Mouse (Mus musculus) frontal cortex, adult 2 months (tissue): ENCODE data around the gene Cadps. TPM values are rescaled to one million over a fixed set of nuclear protein-coding genes. Genes with fewer than 3 reads are reported as not detected.

Experiments
- DNase-seq, 2 experiments: peaks; one replicate each; pipeline ENCODE4 v3.0.0; 2022; ENCODE audit warnings: low spot score in 1 of 2; ENCODE audit errors: extremely low spot score in 1 of 2
- polyA plus RNA-seq: library from polyadenylated mRNA; depleted of rRNA; stranded (reverse); fragments of >200 nt; gene quantifications from 2 replicates; pipeline ENCODE4 v1.2.3, GENCODE M21; 2012

Cadps gene
- polyA plus RNA-seq, 1 experiment: 236 TPM

DNA sequence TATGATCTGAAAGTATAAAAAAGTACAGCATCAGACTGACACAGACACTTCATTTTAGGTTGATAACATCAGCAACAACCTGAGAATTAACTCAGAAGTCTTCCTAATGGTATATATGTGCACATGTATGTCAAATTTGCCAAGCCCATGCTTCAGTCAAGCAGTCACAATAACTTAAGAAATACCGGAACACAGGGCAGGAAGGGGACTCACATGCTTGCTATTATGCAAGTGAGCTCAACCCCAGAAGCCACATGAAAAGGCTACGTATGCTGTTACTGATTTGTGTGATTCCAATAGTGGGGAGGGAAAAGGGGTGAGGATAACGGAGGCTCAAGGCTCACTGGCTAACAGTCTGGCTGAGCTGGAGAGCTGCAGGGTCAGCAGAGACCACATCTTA, 418.8 kb downstream of the Cadps start:
- DNase-seq: no peak

DNA sequence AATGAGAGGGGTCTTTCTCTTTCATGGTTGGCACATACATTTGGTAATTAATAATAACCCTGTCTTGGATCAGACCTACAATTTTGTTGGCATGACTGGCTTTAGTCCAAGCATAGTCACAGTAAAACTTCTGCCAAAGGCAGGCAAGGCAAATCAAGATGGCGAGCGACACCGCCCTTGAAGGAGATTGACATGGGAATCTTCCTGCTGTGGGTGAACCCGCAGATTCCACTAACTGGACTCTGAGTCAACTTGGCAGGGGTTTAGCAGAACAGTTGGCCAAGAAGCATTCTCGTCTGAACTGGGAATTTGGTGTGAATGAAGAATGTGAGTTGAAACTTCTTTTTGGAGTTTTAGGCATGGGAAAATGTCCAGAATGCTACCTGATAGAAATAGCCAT, 422.8 kb downstream of the Cadps start:
- no peak for DNase-seq

DNA sequence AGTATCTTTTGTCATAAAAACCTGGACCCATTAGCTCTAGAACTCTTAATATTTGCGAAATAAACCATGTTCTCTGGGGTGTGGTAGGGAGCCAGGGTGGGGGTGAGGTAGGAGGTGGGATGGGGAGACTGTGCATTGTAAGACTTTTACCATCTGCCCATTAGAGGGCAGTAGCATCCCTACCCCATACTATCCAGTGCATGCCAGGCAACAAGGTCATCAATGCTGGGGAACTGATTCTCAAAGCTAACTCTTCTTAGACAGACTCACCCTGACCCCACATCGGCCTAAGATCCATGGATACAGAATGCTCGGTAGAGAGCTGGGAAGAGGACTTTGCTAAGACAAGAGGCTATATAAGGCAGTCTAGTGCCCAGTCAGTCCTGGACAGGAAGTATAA, 425.3 kb downstream of the Cadps start:
- no peak for DNase-seq

GRCm38 (mm10) chr14:12394318-12394717, 428.6 kb downstream of the Cadps start:
- DNase-seq: no peak

DNA sequence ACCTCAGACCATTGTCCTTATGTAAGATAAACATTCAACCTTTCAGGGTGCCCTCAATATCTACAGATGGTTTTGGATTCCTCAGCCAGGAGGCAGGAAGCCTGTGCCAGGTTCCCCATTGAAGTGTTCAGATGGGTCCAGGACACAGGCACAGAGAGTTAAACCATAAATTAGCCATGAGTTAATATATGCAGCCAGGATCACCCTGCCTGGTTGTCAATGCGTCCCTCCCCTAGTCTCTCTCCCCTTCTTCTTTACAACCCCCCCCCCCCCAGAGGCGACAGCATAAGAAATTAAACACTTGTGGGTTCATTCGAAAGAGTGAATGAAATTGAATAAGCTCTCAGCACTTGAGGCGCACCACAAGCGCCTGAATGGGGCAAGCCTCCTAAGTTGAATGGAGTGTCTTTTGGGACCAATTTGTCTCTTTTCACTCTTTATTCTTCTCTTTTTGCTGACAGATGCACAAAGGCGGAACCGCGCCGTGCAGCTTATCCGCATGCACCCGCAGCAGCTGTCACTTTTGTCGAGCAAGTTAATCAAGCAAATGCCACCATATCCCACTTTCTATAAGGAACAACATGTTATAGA, 429.5 kb downstream of the Cadps start:
- DNase-seq: no peak

GRCm38 (mm10) chr14:12391167-12391566, 431.7 kb downstream of the Cadps start:
- no peak for DNase-seq

GRCm38 (mm10) chr14:12388806-12389436, 434.0 kb downstream of the Cadps start:
- DNase-seq: no peak

DNA sequence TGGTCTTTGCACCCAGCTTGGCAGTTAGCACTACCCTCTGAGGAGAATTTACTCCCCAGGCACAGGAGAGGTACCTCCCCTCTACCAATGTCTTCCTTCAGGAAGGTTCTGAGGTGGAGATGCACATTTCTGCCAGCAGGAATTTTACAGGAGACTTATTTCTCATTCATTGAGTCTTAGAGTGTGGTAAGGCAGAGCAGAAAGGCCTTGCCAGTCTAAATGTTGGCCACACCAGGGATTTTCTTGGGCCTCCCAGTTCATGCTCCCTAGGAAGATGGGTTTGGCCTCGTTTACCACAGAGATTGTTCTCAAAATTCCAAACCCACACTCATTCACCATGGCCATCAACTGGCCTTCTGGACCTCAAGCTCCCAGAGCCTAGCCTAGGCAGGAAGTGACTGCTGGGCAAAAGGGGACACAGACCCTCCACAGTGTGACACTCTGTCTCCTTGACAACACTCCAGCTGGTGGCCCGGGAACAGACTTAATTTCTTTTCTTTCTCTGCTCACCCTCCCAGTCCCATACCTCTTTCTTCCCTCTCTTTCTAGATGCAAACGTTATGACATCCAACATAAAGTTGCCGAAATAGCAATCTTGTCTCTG, 434.6 kb downstream of the Cadps start:
- no peak for DNase-seq

DNA sequence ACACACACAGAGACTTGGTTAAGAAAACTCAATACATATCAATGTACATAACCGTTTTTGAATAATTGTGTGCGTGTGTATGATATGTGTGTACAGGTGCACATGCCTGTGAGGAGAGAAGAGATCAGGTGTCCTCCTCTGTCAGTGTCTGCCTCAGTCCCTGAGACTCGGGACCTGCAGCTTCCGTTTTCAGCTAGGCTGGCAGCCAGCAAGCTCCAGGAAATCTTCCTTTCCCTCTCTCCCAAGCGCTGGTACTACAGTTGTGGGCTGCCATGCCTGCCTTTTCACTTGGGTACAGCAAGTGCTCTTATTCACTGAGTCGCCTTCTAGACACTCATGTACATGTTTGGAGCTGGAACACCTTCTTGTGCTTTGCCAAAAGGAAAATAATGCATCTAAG, 435.7 kb downstream of the Cadps start:
- no peak for DNase-seq

- DNase-seq: no peak
Observed at GRCm38 (mm10) chr14:12377883-12378282, 445.0 kb downstream of the Cadps start.

DNA sequence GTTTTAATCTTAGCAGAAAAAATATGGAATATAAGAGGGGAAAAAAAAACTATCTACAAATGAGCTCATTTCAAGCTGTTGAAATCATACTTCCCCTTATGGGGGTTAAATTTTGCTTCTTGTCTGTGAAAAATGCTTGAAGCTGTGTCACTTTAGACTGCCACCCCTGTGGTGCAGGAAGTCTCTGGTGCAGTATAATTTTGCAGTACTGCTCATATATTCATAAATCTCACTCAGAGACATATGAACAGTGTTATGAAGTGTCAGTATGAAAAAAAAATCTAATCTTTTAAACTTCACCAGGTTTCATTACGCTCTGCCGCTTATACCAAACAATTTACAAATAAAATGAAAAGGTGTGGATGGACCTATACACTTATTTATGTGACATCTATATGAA, 445.6 kb downstream of the Cadps start:
- no peak for DNase-seq

GRCm38 (mm10) chr14:12375451-12375850, 447.4 kb downstream of the Cadps start:
- no peak for DNase-seq

DNA sequence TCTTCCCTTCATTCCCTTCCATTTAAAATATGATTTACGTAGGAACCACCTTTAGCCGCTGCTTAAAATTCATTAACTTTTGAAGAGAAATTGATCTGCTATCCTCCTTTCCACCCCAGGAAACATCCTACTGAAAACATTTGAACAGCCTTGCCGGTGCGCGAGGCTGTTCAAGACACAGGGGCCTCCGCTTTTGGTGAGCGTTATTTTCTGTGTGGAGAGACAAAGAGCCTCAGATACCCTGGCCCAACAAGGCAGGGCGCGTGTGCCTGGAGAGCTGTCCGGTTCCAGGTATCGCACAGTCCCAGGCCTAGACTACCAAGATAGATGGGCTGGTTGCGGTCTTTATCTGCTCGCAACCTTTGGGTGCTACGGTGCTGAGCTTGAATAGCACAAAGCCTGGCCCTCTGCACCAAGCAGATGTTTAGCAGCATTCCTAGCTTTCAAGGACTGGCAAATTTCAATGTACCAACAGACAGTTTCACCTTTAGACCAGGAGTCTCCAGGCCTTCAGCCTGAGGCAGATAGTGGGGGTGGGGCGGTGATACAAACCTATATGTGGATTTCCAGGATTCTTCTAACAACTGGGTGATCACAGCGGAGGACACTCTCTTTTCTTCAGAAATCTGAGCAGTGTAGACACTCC, 472.5 kb downstream of the Cadps start:
- DNase-seq: no peak

DNA sequence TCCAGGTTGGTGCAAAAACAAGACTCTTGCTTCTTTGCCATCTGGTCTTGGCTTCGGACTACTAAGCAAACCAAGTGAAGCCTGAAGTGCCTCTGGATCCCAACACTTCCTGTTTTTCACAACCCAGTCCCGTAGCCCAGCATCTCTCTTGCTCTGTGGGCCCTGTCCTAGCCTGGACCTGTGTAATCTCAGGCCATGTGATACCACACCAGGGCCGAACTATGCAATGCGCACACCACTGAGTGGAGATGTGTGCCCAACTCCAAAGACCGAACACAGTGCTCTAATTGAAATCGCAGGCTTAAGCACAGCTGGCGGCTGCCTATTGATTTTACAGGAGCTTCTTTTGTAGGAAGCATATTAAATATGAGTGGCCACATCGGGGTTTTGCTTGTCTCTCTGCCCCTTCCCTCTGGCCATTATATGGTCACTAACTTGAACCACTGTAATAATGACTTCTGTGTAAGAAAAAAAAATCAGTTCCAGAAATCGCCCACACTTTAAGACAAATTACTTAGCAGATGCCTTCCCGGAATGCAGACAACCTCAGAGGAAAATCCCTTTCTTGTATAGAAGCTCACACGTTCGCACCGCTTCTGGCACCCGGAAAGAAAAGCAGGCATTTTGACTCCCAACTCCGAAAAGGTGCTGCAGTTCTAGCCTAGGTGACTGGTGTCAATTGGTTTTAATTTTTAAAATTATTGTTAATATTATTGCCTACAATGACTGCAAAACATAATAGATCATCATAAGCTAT, 473.4 kb downstream of the Cadps start:
- DNase-seq: no peak

DNA sequence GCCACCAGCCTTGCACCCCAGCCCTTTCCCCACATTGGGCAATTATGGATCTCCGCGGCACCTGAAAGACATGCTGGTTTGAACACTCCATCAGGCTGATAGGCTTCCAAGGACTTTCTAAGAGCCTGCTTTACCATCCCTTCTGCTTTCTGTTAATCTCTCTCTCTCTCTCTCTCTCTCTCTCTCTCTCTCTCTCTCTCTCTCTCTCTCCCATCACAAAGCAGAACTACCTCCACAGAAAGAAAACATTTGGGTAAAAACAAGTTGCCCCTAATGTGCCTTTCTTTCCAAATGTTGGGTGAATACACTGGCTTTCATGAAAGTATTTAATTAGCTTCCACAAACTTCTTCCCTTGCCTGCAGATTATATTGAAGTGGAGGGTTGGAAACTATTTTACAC, 474.8 kb downstream of the Cadps start, which contains the start of gene Fezf2:
Fezf2 (minus strand) TSS at position 101 of the 400 bp plus-strand sequence.
- DNase-seq: no peak

DNA sequence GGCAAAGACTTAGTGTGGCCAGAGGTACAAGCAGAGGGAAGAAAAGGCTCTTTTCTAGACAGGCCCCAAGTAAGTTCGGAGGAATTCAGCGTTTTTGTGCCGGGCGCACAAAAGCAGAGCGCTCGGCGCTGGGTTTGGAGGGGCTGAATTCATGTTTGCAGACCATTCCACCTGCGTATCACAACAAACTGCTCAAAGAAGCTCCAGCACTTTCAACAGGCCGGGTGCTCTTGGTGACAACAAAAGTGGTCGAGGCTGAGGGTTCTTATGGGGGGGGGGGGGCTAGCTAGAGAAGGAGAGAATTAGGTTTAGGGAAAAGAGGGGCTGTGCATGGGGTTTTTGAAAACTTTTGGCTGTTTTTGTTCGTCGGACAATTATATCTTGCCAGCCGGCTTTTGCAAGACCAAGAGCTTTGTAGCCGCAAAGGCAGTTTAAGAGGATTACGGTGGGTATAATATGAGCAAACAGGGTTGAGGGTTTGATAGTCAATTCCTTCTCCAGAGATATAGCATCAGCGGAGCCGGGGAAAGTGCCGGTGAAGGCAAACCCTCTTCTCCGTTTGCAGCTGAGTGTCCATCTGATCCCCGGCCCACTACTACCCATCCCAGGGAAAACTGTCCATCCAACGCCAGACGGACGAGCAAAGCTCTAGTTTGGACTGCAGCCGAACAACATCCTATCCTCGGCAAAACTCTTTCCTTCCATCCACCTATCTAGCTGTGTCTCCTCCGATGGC, 475.8 kb downstream of the Cadps start:
- no peak for DNase-seq

DNA sequence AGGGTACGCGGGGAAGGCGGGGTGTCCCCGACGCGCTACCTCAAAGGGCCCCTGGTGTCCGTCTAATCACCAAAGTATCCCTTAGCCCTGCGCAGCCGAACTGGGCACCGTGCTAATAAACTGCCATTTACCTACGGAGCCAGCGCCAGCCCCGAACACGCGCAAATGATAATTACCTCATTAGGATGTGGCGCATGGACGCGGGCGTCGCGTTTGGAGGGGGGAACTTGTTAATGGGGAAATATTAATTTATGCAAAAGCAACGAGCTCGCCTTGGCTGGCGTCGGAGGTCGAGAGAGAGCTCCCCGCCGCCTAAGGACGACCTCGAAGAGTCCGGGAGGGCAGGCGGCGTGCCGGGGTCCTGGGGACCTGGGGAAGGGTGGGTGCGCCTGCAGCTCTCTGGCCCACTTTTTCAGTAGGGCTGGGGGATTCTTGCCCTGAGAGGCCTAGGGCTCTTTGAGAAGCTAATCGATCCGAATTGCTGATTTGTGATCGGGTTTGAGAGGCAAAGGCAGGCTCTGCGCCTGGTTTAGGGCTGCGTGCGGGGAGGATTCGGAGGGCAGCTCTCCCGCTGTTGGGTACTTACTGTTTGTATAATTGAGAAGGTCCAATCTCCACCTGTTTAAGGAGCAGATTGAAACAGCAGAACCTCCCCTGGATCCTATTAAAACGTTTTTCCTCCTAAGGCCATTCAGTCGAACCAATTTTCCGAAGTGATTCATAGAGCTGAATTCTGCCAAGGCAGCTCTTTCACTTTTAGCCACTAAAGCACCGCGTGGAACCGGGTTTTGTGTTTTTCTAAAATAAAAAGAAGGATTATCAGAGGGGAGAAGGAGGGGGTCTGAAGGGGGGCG, 476.6 kb downstream of the Cadps start:
- no peak for DNase-seq

- no peak for DNase-seq
Observed at GRCm38 (mm10) chr14:12345241-12345921, 477.5 kb downstream of the Cadps start.

GRCm38 (mm10) chr14:12344746-12345240, 478.1 kb downstream of the Cadps start:
- no peak for DNase-seq
